Mouse (Mus musculus) midbrain, postnatal 0 days (tissue): ENCODE results near the gene Gm13287. TPM values are rescaled to one million over a fixed set of nuclear protein-coding genes. Genes with fewer than 3 reads are reported as not detected.
"Not testable (repeated sequence)": the region's sequence is repeated elsewhere in the genome, so short reads cannot be mapped to it uniquely, and the experiment has no call there.

ENCODE experiments used
- ATAC-seq: fragments of 200-750 bp; cut with Nextera tagmentation; 2 replicates; pipeline ENCODE4 v1.8.0; 2017; ENCODE audit warnings: moderate number of reproducible peaks, mild to moderate bottlenecking, moderate TSS enrichment, moderate library complexity; ENCODE audit not compliant: low FRiP score
- DNase-seq: peaks from one replicate; pipeline ENCODE4 v3.0.0-alpha.2; 2015; ENCODE audit warnings: low spot score
- H3K27ac ChIP-seq: fragments of 300-500 bp; sonication (generic); 2 replicates; pipeline ENCODE4 v1.5.1; 2014; ENCODE audit warnings: low read depth, mild to moderate bottlenecking, low read length, mixed read lengths
- H3K27me3 ChIP-seq: fragments of 300-500 bp; sonication (generic); 2 replicates; pipeline ENCODE4 v1.6.1; 2014; ENCODE audit warnings: low read length, control low read depth, mixed read lengths; ENCODE audit not compliant: insufficient read depth
- H3K36me3 ChIP-seq: fragments of 300-500 bp; sonication (generic); 2 replicates; pipeline ENCODE4 v1.6.1; 2014; ENCODE audit warnings: low read length, control low read depth, mixed read lengths; ENCODE audit not compliant: insufficient read depth
- H3K4me1 ChIP-seq: fragments of 300-500 bp; sonication (generic); 2 replicates; pipeline ENCODE4 v1.6.1; 2014; ENCODE audit warnings: mild to moderate bottlenecking, control low read depth, antibody characterized with exemption, low read length, mixed read lengths; ENCODE audit not compliant: insufficient read depth
- H3K4me2 ChIP-seq: fragments of 300-500 bp; sonication (generic); 2 replicates; pipeline ENCODE4 v1.6.1; 2014; ENCODE audit warnings: low read depth, mild to moderate bottlenecking, low read length, mixed read lengths; ENCODE audit not compliant: poor library complexity, severe bottlenecking
- H3K4me3 ChIP-seq: fragments of 300-500 bp; sonication (generic); 2 replicates; pipeline ENCODE4 v1.5.1; 2014; ENCODE audit warnings: low read depth, mild to moderate bottlenecking, low read length, moderate library complexity
- H3K9ac ChIP-seq: fragments of 300-500 bp; sonication (generic); replicated peaks from 2 replicates; pipeline ENCODE4 v1.6.1; 2014; ENCODE audit warnings: mild to moderate bottlenecking, low read length, moderate library complexity, mixed read lengths; ENCODE audit not compliant: poor library complexity, severe bottlenecking
- H3K9me3 ChIP-seq: fragments of 300-500 bp; sonication (generic); 2 replicates; pipeline ENCODE4 v1.6.1; 2016; ENCODE audit warnings: low read length, control low read depth
- CTCF ChIP-seq: IDR thresholded peaks from 2 replicates; pipeline ENCODE4 v1.5.1; 2016; ENCODE audit warnings: antibody characterized with exemption, mild to moderate bottlenecking
- WGBS: fragments of 180-500 bp; shearing (Covaris S2); extraction: QIAGEN DNeasy Blood & Tissue Kit; methylation state at CpG from one replicate; pipeline ENCODE4 v1.1.7; 2014; 5-methylcytosine and 5-hydroxymethylcytosine counted together
- polyA plus RNA-seq: library from polyadenylated mRNA; unstranded; fragments of >200 nt; fragmentation: Nextera tagmentation; extraction: Ambion mirVana; gene quantifications from 2 replicates; pipeline ENCODE4 v1.2.1, GENCODE M21; 2015
- total RNA-seq: library from RNA; depleted of rRNA; stranded (reverse); fragments of >200 nt; gene quantifications from 2 replicates; pipeline ENCODE4 v1.2.3, GENCODE M21; 2014

Gm13287 gene
- total and polyA plus RNA-seq, 2 experiments from 2014 or later: not detected

GRCm38 (mm10) chr4:88805761-88806160, 2.7 kb downstream of the Gm13287 start:
- H3K36me3 ChIP-seq, H3K4me3 ChIP-seq, H3K27ac ChIP-seq, DNase-seq, ATAC-seq, H3K9ac ChIP-seq, H3K9me3 ChIP-seq, H3K27me3 ChIP-seq, H3K4me1 ChIP-seq: not testable (repeated sequence)
- peak overlapping the region; percentile 35 for H3K4me2 ChIP-seq
- no CpG with 5 or more reads among the region's 34 CpGs for WGBS
- TF ChIP-seq CTCF: peak; percentile 14; the same call in 1 of the 2 replicates

GRCm38 (mm10) chr4:88815928-88816327, 12.9 kb downstream of the Gm13287 start, which contains the start of gene Ifna7:
Gene Ifna7 (plus strand): TSS chr4:88816228.
- no peak within 1 kb of the TSS for H3K4me2 ChIP-seq
- no peak for DNase-seq
- no peak within 1 kb of the TSS for H3K27ac ChIP-seq
- H3K9me3 ChIP-seq: no peaks in the 10 kb centered on the region
- ATAC-seq: no peak
- no peaks in the 10 kb centered on the region for H3K36me3 ChIP-seq
- no peak for TF ChIP-seq CTCF
- no peak within 1 kb of the TSS for H3K4me3 ChIP-seq
- H3K4me1 ChIP-seq: no peaks in the 10 kb centered on the region
- 66% methylated on average over 3 of the region's 3 CpGs for WGBS
- H3K9ac ChIP-seq: no peak within 1 kb of the TSS
- no peaks in the 10 kb centered on the region for H3K27me3 ChIP-seq

- no peaks in the 10 kb centered on the region for H3K36me3 ChIP-seq
- no peak for DNase-seq
Observed at GRCm38 (mm10) chr4:88819659-88820058, 16.6 kb downstream of the Gm13287 start, which contains the start of gene Ifna11. Gene Ifna11 (plus strand): TSS chr4:88819959.

GRCm38 (mm10) chr4:88822995-88823394, 19.9 kb downstream of the Gm13287 start:
- 18% methylated on average over 4 of the region's 4 CpGs for WGBS
- Histone ChIP-seq H3K9me3 (no peaks in the 10 kb centered on the region), H3K4me1 (no peaks in the 10 kb centered on the region), H3K9ac (no peak overlapping the region), H3K27ac (no peak overlapping the region), H3K36me3 (no peaks in the 10 kb centered on the region), H3K27me3 (no peaks in the 10 kb centered on the region), H3K4me2 (no peak overlapping the region), H3K4me3 (no peak overlapping the region)
- DNase-seq: peak; percentile 42
- TF ChIP-seq CTCF: peak; percentile 75
- ATAC-seq: no peak

More at GRCm38 (mm10) chr4:88819659-88820058, 16.6 kb downstream of the Gm13287 start, which contains the start of gene Ifna11:
- H3K9ac ChIP-seq: no peak within 1 kb of the TSS
- no peak for TF ChIP-seq CTCF
- H3K27me3 ChIP-seq: no peaks in the 10 kb centered on the region
- H3K4me2 ChIP-seq: no peak within 1 kb of the TSS
- no peak within 1 kb of the TSS for H3K27ac ChIP-seq
- H3K4me1 ChIP-seq: no peaks in the 10 kb centered on the region
- no peak within 1 kb of the TSS for H3K4me3 ChIP-seq
- no peaks in the 10 kb centered on the region for H3K9me3 ChIP-seq
- WGBS: 89% methylated on average over 1 of the region's 1 CpGs
- no peak for ATAC-seq

- H3K4me3 ChIP-seq, ATAC-seq, H3K4me1 ChIP-seq: not testable (repeated sequence)
Observed at GRCm38 (mm10) chr4:88827116-88827515, 24.1 kb downstream of the Gm13287 start, which contains the start of gene Ifna6. Gene Ifna6 (plus strand): TSS chr4:88827416.

GRCm38 (mm10) chr4:88830523-88830922, 27.5 kb downstream of the Gm13287 start:
- Histone ChIP-seq H3K9me3 (no peaks in the 10 kb centered on the region), H3K9ac (no peak overlapping the region), H3K27ac (no peak overlapping the region), H3K36me3 (no peaks in the 10 kb centered on the region), H3K4me3 (no peak overlapping the region), H3K4me1 (no peaks in the 10 kb centered on the region), H3K27me3 (no peaks in the 10 kb centered on the region), H3K4me2 (no peak overlapping the region)
- ATAC-seq: no peak
- peak; percentile 17 for DNase-seq
- 19% methylated on average over 4 of the region's 4 CpGs for WGBS
- TF ChIP-seq CTCF: peak; percentile 74

More at GRCm38 (mm10) chr4:88827116-88827515, 24.1 kb downstream of the Gm13287 start, which contains the start of gene Ifna6:
- not testable (repeated sequence) for DNase-seq, H3K27ac ChIP-seq, H3K9me3 ChIP-seq, H3K9ac ChIP-seq, H3K27me3 ChIP-seq, H3K4me2 ChIP-seq, H3K36me3 ChIP-seq

GRCm38 (mm10) chr4:88835225-88835624, 32.2 kb downstream of the Gm13287 start, which contains the start of gene Ifna5:
Gene Ifna5 (plus strand): TSS chr4:88835525.
- H3K9ac ChIP-seq, H3K27me3 ChIP-seq, ATAC-seq, H3K36me3 ChIP-seq, H3K4me1 ChIP-seq, H3K27ac ChIP-seq, DNase-seq, H3K4me2 ChIP-seq, H3K9me3 ChIP-seq, H3K4me3 ChIP-seq: not testable (repeated sequence)
- 73% methylated on average over 1 of the region's 1 CpGs for WGBS
